Mouse (Mus musculus) mouse embryonic stem cell (cell line): ENCODE data around the gene 1700074P13Rik.
"Not testable (repeated sequence)": the region's sequence is repeated elsewhere in the genome, so short reads cannot be mapped to it uniquely, and the experiment has no call there.

Experiments used
- in situ Hi-C, 2 experiments: fragments of 300-500 bp; cut with MboI; formaldehyde crosslinking; loops; 1 replicate in 1 of 2; 3 replicates in 1 of 2; pipeline ENCODE4 v1.14.3; 2019 to 2020; ENCODE audit warnings: low sequenced_read_pairs in 2 of 2, low pct_unique_long_range_greater_than_20kb in 1 of 2, mixed read lengths in 1 of 2; ENCODE audit not compliant: unreplicated experiment in 1 of 2

1700074P13Rik gene

GRCm38 (mm10) chr6:40940457-40940856, at the start of gene 1700074P13Rik:
Gene 1700074P13Rik, minus strand, starts transcription at chr6:40940557.
- in situ Hi-C loops: no loop called here

GRCm38 (mm10) chr6:40964454-40964853, 24.1 kb upstream of the 1700074P13Rik start, which contains the start of gene 1810009J06Rik:
Gene 1810009J06Rik, plus strand, starts transcription at chr6:40964754.
- in situ Hi-C loops: not testable (repeated sequence)

- in situ Hi-C loops: no loop called here
Measured at GRCm38 (mm10) chr6:40953716-40954115, 13.4 kb upstream of the 1700074P13Rik start.

GRCm38 (mm10) chr6:40951770-40952169, 11.4 kb upstream of the 1700074P13Rik start, which contains the start of gene Gm4744:
Gene Gm4744, minus strand, starts transcription at chr6:40951870.
- in situ Hi-C loops: no loop called here

GRCm38 (mm10) chr6:40919954-40920353, 20.4 kb downstream of the 1700074P13Rik start:
- in situ Hi-C loops: no loop called here

GRCm38 (mm10) chr6:40900287-40900686, 40.1 kb downstream of the 1700074P13Rik start, which contains the start of gene Prss58:
Gene Prss58, minus strand, starts transcription at chr6:40900387.
- in situ Hi-C loops: no loop called here

- in situ Hi-C loops: no loop called here
Measured at GRCm38 (mm10) chr6:40894716-40895115, 45.6 kb downstream of the 1700074P13Rik start.

- in situ Hi-C loops: no loop called here
Measured at GRCm38 (mm10) chr6:40893577-40893976, 46.8 kb downstream of the 1700074P13Rik start.

- in situ Hi-C loops: no loop called here
Measured at GRCm38 (mm10) chr6:40891754-40892153, 48.6 kb downstream of the 1700074P13Rik start.

GRCm38 (mm10) chr6:40890973-40891372, 49.4 kb downstream of the 1700074P13Rik start:
- in situ Hi-C loops: no loop called here

- in situ Hi-C loops: no loop called here
Measured at GRCm38 (mm10) chr6:40887394-40887793, 53.0 kb downstream of the 1700074P13Rik start, which contains the start of gene Moxd2. Gene Moxd2, minus strand, starts transcription at chr6:40887494.
